Mouse (Mus musculus) cerebellum, adult (tissue): Measurements from ENCODE around the gene Rnf150.

ENCODE experiments used
- ATAC-seq: cut with Nextera tagmentation; 2 replicates; pipeline ENCODE4 v1.9.2; 2017; ENCODE audit warnings: mild to moderate bottlenecking, moderate library complexity, mixed read lengths; ENCODE audit not compliant: insufficient number of reproducible peaks, low FRiP score, low TSS enrichment

Gene Rnf150

DNA sequence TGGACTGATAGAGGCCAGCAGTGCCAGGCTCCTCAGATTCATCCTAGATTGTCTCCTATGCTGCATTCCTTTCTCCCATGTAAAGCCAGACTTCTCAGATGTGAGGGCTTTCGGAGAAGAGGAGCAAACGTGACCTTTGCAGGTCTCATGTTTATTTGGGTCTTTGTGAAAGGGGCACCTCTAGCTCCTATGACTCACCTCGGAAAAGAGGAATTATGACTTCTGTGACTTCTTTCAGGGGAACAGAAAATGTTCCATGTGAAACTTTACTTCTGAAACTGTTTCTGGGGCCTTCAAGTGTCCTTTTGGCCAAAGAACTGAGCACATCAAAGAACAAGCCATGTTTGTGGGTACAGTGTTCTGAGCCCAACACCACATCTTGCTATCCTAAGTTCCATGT, 133.7 kb downstream of the Rnf150 start:
- no peak for ATAC-seq

DNA sequence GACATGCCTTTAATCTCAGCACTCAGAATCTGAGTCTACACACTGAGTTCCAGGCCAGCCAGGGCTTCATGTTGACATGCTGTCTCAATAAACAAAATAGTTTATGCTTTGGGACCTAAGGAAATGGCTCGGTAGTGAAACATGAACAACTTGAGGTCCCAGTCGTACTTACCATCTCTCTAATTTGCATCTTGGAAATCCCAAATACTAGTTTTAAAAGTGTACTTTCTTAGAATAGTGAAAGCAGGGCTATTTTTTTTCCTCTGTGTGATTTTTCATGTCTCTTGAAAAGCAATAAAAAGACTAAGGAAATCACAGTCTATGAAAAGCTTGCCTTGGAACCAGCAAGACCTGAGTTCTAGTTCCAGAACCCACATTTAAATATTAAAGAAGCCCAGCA, 135.6 kb downstream of the Rnf150 start:
- no peak for ATAC-seq

DNA sequence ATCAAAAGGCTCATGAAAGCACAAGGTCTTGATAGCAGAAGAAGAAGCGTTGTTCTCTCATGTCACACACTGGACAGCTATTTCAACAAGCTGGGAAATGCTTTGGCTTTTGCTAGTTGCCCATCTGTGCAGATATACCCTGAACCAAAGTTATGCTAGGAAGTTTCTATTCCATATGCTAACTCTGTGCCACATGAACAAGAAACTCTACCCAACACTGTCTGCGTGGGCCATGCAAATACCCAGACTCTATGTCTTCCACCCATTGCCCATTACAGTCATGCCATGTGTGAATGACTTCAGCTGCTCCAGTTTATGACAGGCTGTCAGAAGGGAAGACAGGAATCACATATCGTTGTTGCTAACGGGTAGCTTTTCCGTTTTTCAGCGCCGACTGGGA, 140.0 kb downstream of the Rnf150 start:
- no peak for ATAC-seq

DNA sequence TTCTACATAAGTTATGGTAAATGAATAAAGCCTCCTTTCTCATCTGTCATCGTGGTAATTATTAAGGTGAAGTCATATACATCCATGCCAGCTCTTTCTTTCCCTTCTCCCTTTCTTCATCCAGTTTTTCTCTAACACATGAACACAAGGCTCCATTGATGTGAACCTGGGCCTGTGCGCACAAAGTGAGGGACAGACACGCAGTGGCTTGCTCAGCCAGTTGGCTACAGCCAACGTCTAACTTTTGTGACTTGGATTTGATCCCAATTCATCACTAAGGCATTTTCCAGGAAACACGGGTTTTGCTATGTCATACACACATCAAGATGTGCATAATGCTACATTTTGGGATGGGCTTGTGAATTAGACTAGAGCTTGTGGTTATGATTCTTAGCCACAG, 146.3 kb downstream of the Rnf150 start:
- no peak for ATAC-seq

DNA sequence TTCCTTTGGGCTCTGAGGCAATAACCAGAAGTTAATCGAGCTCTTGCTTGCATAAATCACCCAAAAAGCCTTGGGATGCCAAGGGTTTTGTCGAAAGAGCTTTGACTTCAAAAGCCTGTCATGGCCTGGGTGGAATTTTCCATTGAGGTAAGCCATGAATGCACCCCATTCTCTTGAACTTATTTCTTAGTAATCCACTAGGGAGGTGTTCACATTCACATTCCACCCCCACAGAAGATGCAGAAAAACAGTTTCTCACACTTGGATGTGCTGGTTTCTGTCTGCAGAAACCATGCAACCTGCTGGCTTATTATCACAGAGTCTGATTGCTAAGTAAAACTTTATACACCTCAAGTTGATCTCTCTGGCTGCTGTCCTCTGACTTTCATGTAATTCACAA, 148.1 kb downstream of the Rnf150 start:
- ATAC-seq, result no peak

DNA sequence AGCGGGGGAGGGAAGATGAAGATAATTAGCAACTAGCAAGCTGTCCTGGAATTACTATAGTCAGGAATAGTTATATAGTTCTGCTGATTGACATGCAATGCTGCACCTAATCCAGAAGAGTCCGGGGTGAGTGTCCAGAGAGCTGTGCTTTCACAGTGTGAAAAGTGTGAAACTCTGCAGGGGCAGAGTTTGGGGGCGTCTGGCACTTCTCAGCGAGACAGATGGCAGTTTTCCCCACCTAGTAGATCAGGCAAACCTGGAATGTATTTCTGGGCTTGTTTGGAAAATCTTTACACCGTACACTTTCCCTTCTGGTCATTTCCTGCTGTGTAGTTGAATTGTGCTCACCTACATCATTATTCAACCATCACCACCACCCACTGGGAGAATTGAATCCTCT, 148.6 kb downstream of the Rnf150 start:
- 0 out of 2 replicates have a peak, but pooled peaks have one; percentile 6 for ATAC-seq

DNA sequence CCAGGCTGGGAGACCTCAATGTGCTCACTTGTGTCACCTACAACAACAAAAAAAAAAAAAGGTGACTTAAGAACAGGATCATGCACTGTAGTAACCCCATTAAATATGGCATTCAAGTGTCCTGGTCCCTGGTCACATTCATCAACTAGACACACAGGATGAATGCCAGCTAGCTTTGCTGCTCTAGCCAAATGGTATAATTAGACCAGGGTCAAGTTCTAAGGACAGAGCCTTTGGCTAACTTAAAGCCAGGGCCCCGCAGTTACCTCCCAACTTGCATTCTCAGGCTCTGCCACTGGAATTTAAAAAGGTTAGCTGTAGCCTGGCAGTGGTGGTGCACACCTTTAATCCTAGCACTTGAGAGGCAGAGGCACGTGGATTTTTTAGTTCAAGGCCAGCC, 165.1 kb downstream of the Rnf150 start:
- ATAC-seq, result no peak

DNA sequence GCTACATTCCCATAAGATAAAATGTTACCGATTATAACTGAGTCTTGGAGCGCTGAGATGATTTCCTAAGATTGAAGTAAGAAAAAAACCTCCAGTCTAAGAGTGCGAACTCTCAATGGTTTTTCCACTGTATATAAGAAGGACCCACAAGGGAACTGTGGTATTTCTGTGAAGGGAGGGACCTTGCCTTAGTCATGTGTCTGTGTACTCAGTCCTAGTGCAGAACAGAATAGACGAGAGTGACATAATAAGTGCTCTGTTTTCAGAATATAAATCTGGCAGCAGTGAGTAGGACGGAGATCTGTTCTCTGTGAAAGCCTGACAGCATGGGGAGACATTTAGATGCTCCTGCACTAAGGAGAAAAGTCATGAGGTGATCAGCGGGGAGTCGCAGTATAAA, 169.6 kb downstream of the Rnf150 start:
- ATAC-seq, result peak; percentile 42; the same call in 1 of the 2 replicates

DNA sequence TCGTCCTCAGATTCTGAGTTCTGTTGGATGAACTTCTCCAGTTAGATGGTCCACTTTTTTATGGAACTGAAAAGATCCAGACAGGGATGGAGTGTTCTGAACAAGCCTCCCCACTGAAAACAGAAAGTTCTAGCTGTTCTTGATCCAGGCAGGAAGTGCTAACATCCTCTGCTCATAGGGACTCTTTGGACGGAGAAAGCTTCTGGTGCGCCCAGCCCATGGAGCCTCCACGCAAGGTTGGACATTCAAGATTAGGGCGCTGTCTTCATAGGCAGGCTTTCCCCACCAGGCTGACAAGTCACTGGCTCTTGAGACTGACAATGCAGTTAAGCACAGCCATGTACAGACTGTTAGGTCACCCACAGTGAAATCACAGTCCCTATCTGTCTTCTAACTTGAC, 172.0 kb downstream of the Rnf150 start:
- no peak for ATAC-seq

DNA sequence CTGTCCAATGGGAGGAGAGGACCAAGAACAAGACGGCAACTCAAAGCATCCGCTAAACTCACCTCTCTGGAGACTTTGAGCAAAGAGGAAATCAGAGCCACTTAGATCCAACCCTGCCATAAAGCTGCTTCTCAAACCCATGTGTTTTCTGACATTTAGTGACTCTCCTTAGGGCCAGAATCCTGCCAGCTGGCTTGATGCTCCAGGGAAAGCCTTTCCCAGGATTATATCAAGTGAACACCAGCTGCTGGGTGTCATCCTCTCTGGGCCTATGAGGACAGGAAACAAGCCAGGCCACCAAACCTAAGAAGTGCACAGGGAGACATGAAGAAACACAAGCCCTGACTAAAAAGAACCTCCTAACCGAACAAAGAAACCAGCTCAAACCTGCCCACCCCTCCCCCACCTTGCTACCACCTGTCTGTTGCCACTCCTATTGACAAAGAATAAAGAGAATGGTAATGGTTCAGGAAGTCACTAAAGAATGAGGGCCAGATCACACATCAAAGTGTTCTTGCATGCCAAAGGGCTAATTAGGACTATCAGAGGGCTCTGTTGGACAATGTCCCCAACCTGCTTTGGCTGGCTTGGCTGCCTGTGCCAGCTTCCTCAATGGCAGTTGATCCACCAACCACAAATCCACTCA, 173.5 kb downstream of the Rnf150 start:
- ATAC-seq, result no peak

DNA sequence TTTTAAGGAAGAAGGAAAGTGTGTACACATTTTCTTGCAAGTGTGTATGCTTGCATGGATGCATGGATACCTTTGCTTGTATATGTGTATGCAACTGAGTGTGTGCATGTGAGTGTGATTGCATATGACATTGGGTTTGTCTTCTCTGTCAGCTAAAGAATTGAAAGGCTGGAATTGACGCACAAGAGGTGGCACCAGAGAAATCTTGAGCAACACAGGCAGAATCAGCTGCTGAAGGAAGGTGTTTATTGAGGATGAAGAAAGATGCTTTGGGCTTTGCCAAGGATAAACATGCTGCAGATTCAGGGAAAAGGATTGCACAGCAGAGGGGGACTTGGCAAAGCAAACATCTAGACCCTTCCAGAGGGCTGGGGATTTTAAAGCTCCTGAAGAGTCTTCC, 174.2 kb downstream of the Rnf150 start:
- no peak for ATAC-seq

DNA sequence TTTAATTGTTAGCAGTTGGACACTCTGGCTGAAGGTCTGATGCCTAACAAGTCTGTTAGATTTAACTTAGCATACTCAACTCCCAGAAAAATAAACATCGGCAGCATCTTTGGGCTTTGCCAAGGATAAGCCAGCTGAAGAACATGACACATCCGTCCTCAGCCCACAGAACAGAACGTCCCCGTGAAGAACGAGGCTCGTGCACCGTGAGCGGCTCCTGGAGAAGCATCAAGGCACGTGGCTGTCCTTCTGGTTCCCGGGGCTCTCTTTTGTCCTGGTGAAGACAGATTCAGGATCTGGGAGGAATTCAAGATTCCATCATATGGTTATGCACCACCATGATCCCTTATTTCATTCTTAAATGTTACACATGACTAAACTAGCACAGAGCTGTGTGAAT, 175.4 kb downstream of the Rnf150 start:
- no peak for ATAC-seq

DNA sequence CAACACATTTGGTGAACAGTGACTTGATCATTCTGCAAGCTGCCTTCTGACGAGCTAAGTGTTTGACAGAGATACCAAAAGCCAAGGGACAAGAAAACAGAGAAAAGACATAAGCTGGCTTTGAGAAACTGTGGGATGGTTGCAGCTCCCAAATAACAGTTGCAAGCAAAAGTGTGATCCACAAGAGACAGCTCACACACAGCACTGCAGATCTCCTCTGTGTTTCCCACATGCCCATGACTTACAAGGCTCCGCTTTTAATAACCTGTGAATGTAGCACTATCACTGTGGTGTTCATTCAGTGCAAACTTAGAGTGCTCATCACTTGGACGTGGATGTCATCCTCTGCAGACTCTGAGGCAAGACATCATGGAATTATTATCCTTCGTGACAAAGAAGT, 178.3 kb downstream of the Rnf150 start:
- no peak for ATAC-seq

DNA sequence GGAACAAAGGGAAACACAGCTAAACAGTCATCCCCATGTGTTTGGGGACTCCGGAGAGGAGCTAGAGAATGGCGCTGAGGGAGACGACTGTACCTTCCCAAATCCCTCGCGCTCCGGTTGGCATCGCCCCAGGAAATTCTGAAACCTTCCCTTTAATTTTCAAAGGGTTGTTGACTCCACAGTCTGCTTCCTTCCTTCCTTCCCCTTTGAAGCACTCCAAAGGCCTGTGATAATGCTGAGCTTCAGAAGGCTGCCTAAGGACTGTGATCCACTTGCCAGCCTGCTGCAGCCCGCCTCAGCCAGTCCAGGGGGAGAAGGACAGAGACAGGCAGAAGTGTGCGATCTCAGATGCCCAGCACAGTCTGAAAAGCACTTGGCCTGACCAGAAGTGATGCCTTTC, 183.8 kb downstream of the Rnf150 start:
- no peak for ATAC-seq

DNA sequence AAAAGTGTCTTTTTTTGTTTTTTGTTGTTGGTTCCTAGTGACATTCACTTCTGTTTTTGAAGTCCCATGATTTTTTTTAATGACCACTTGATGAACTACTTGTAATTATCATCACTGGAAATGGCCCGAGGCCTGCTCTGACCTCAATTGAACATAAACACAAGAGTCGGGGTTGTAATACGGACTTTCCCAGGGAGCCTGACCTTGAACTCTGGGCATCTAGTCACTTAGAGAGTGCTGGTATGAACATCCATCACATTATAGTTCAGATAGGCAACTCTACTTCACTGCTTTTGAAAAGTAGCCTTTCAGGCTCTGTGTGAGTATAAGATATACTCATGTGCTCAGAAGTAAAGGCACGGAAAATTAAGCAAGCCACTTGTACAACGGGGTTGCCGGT, 185.4 kb downstream of the Rnf150 start:
- no peak for ATAC-seq

DNA sequence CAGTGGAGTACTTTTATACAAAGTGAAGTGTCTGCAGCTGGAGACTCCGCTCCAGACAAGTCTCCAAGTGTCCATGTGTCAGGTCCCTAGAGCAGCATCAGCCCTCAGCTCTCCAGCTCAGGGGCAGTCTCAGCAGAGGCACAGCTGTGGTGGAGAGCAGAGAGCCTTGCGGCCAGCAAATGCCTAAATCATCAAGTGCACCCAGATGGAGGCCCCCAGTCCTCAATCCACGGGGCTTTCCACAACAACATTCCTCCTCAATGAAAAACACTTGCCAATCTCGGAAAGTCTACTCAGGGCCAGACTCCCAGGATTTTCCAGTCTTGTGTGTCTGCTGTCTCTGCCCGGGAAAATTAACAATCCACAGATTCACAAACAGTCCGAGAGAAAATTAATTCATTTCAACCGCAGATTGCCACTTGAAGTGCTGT, 186.0 kb downstream of the Rnf150 start:
- no peak for ATAC-seq

DNA sequence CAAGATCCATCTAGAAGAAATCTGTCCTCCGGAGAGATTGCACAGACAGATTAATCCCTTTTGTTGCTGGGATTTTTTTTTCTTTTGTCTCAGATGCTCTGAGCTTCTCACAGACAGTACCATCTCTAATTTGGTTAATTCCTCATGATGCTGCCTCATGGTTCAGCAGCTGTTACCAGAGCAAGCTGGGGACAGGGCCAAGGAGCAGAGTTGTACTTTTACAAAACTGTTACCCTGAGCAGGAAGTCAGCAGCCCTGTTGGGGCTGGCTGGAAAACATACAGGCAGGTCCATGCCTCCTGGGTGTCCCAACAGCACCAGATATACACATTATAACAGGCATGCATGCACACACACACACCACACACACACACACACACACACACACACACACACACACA, 186.5 kb downstream of the Rnf150 start:
- no peak for ATAC-seq

DNA sequence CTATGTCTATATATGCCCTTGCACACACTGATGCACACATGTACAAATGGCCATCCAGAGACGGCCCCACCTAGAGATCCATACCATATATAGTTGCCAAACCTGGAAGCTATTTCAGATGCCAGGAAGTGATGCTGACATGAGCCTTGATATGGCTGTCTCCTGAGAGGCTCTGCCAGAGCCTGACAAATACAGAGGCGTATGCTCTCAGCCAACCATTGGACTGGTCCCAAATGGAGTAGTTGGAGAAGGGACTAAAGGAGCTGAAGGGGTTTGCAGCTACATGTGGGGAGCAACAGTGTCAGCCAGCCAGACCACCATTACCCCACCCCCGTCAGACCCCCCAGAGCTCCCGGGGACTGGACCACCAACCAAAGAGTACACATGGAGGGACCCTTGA, 189.7 kb downstream of the Rnf150 start:
- ATAC-seq, result no peak

DNA sequence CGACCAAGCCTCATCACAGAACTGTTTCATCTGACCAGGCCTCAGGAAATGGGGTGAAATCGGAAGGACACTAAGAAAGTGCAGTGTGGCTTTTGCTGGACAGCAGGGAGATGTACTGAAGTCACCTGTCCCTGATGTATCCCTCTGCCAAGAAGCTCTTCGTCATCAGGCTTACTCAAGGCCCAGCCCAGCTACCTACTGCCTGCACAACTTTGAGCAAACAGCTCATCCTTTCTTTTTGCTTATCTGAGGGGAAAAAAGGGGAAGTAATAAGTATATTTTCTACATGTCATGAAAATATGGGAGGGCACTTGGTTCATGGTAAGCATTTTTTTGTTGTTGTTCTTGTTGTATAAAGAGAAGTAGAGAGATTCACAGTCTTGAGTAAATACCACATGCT, 191.6 kb downstream of the Rnf150 start:
- ATAC-seq, result no peak

DNA sequence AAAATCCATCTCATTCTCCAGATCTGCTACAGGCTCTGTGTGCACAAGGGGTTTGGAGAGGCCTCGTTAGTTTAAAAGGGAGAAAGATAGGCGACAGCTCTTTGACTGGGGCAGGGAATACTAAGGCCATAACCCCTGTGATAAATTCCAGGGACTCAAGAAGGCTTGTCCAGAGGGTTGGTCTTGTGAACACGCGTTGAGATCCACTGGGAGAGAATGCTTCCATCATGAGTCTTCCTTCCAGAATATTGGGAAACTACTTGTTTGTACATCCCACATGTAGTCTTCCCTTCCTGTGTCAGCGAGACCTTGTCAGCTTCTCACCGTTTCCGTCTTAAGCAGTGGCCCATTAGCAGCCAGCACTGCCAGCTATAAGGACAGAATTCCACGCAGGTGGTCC, 195.8 kb downstream of the Rnf150 start:
- ATAC-seq, result no peak

DNA sequence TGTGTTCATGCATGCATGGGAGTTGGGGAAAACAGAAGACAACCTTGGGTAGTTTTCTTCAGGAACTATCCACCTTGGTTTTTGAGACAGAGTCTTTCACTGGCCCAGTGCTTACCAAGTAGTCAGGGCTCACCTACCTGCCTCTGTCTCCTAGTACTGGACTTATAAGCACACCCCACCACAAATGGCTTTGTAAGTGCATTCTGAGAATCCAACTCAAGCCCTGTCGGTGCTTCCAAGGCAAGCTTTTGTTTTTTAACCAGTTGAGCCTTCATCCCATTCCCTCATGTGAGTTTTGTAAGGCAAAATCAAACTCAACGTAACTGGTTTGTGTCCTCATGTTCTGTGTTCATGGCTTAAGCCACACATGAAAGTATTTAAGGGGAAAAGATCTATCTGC, 196.9 kb downstream of the Rnf150 start:
- no peak for ATAC-seq

DNA sequence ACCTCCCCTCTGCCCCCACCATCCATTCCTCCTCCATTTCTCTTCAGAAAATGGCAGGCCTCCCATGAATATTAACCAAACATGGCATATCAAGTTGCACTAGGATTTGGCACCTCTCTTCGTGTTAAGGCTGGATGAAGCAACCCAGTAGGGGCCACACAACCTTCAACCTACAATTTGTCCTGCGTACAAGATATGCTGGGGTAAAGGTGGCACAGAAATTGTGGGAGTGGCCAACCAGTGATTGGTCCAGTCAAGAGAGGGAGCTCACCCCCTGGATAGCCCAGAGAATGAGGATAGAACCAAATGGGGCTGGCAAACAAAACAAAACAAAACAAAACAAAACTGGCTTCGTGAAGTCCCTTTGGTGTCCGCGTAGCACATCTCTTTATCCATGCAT, 198.1 kb downstream of the Rnf150 start:
- no peak for ATAC-seq

DNA sequence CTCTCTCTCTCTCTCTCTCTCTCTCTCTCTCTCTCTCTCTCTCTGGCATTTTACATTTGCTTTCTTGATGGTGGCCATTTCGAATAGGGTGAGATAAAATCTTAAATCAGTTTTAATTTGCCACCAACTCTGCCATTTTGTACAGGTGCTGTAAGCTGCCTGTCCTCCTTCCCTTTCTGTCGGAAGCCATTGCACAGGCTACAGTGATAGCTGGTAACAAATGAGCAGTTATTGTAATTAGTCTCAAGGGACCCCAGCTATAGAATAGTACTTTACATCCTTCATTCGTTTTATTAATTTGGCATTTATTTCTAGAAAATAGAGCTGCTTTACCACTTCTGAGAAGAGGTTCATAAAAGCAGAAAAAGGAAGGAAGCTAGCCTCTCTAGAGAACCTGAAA, 198.7 kb downstream of the Rnf150 start:
- no peak for ATAC-seq
